Mouse (Mus musculus): ENCODE data around the gene Prss46.
A peak's percentile ranks its signal among the peaks of the same experiment; 100 is the strongest.

The Prss46 gene

DNA sequence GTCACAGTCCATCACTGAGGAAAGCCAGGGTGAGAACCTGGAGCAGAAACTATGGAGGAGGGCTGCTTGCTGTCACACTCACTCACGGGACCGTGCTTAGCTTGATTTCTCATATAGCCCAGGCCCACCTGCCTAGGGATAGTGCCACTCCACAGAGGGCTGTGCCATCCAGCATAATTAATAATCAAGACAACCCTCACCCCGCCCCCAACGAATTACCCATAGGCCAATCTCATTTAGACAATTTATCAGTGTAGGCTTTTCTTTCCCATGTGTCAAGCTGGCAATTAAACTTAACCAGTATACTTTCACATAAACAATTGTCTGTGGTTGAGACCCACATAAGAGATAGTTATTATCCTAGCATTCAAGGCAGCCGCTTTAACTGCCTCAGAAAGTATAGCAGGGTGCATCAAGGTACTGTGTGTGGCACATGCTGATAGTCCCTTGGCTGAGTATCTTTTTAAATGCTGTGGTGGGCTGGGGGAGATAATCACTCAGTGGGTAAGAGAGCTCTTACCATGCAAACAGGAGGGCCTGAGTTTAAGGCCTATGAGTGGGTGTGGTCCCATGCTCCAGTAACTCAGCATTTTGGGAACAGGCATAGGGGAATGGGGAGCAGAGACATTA lies 14.8 kb downstream of the Prss46 start:
- no peak for DNase-seq (ENCODE audit: low spot score)

DNA sequence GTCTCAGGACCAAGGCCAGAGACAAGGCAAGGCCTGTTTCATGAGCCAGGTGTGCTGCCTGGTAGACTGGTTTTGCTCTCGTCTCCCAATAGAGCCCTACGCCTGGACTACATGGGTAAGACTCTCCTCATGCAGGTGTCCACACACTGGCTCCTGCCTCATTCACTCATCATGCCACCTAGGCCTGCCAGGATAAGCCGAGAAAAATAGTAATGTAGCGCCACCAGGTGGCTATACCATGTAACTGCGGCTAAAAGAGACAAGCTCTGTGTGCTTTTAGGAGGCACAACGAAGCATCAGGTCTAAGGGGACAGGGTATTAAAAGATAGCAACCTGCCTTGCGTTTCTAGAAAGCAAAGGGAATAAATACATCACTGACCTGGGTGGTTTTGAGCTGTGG lies 26.7 kb downstream of the Prss46 start:
- DNase-seq (ENCODE audit: low spot score), result no peak

DNA sequence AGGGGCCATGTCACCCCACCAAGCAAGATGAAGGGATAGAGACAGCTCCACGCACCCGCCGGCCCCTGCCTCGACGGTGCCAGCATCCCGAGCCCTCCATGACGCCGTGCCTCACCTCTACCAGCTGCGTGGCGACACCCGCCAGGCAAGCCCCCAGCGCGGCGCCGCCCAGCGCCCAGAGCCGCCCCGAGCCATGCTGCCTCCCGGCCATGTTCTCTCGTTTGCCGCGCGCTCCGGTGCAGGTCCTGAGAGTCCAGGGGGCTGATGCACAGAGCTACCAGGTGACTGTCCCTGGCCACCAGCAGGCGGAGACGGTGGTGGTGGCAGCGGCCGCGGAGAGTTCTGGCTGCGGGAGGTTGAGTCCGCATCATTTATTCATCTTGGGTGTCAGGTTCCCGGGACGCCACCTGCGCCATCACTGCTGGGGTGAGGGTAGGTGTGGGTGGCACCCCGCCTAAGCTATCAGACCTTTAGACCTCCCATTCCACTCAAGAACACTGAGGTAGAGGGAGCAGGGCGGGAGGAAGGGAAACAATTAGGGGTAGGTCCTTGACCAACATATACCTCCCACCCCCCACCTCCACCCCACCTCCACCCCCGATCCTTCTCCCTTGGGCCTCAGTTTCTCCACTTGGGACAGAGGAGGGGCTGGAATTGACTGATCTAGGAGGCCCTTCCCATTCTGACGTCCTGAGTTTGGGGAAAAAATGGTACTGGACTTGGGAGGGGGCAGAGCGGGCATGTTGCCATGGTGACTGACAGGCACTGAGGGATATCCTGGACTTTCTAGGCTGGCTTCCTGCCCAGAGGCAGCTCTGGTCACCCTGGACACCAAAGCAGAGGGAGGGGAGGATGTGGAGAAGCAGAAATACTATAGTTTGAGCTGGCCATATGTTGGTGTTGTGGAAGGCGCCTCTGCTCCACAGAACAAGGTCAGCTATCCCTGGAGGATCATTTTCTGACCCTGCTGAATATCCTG lies 29.7 kb downstream of the Prss46 start:
- no peak for DNase-seq (ENCODE audit: low spot score)

DNA sequence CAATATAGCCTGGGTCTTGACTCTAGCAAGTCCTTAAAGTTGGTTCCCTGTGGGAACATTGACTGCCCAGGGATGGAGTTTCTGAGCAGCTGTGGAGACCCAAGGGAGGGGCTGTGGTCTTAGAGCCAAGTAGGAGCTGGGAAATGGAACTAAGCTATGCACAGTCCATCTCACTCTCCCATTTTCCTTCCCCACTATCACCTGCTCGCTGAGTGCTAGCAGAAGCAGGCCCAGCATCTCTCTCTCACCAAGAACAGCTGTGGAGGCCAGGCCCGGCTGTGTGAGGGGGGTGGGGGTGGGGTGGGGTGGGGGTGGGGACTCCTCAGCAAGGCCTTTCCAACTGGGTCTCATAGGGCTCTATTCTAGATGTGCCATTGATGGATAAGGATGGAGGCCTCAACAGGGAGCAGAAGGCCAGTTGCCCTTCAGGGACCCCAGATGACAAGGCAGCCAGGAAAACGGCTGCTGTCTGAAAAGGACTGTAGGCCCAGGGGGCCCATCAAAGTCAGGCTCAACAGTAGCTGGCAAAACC lies 30.4 kb downstream of the Prss46 start:
- DNase-seq (ENCODE audit: low spot score), result no peak

DNA sequence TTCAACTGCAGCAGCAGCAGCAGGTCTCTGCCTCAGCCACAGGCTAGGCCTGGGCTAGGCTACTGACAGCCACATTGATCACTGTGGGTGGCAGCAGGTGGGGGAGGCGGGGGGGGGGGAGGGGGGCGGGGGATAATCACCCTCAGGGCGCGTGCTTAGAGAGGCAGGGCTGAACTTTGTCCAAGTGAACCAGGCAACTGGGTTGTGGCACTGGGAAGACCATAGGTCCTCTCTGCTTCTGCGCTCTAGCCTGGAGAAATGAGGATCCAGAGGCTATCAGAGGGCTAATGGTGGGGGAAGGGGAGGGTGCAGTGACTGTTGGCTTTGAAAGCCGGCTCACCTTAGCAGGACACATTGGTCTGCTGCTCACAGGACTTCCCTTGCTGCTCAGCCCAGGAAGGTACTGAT lies 31.0 kb downstream of the Prss46 start:
- DNase-seq (ENCODE audit: low spot score), result no peak

DNA sequence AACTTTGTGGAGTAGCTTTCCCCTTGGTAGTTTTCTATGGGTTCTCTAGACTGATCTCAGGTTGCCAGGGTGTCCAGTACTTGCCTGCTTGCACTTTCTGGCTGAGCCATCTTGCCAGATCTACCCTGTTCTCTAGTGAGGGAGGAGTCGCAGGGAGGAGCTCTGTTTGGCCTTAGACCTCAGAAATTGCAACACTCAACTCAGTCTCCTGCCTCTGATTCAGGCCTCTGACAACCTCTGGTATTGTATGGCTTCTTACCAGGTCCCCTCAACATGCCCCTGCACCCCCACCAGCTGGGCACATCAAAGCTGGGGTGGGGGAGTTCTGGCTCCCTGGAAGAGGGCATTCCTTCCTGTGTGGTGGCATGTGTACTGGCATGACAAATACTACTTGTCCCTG lies 33.0 kb downstream of the Prss46 start:
- DNase-seq (ENCODE audit: low spot score), result no peak

DNA sequence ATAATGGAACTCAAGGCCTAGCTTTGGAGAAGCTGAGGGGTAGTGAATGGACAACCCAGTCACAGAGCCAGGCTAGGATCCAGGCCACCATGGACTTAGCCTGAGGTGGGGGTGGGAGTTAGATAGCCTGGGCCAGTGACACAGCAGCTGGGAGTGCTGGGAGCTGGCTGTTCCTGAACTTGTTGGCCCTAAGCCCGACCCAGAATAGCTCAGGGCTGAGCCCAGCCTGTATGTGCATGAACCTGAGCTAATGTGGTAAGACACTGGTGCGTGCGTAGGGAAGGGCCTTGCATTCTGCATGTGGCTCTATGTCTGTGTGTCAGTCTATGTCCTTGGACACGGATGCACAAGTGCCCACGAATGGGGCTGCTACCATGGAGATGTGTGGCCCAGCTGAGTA lies 33.6 kb downstream of the Prss46 start:
- DNase-seq (ENCODE audit: low spot score), result peak; percentile 58

DNA sequence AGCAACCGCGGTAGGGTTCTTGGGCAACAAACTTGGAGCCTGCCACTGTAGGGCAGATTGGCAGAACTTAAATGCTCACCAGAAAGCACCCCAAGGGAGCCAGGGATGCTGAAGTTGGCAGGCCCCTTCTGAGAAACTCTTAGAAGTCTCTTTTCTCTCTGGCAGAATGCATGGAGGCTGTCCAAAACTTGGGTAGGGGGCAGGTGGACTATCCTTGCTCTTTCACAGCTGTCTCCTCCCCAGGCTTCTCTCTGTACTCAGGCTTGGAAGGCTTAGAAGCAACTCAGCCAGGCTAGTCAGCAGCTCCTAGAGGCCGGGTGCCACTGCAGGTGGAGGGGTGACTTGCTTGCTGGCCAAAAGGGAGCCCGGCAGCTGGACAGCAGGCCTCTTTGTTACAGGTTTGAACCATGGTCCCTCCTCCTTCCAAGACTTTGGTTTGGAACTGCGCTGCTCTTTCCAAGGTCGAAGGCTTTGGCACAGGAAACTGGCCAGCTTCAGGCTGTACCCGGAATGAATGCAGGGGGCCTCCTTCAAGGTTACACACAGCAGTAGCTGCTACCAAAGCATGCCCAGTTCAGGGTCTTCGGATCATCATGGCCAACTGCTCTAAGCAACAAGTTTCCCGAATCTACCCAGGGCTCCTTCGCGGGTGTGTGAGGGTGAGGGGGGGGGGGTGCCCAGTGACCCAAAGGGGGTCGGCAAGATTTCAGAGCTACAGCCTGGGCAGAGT lies 35.0 kb downstream of the Prss46 start, which contains the start of gene Als2cl:
TSS of gene Als2cl (plus strand) at position 680 of the 730 bp plus-strand sequence.
- peak; percentile 74 for DNase-seq (ENCODE audit: low spot score)

DNA sequence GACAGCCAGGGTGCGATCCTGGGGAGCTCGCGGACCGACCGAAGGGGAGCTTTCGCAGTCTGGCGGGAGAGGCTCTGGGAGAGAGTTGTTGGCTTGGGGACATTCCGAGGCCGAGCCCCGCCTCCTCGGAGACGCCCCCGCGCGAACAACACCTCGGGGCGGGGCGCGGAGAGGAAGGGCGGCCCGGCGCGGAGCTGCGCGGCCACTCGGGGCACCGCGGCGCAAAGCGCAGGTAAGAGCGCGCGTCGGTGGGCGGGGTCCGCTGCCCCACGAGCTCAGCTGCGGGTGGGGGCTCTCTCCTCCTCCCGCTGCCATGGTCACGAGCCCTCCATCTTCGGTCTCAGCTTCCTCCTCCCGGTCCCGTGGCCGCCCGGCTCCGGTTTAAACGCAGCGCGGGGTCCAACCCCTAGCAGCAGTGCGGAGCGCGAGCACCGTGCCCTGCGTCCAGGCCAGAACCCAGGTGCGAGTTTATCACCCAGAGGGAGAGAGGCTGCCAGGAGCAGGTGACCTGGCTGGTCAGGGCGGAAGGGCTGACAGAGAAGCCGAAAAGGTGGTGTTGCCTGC lies 35.8 kb downstream of the Prss46 start, which contains the start of gene Tmie:
TSS of gene Tmie (minus strand) at position 116 of the 564 bp plus-strand sequence.
- peak; percentile 77 for DNase-seq (ENCODE audit: low spot score)

DNA sequence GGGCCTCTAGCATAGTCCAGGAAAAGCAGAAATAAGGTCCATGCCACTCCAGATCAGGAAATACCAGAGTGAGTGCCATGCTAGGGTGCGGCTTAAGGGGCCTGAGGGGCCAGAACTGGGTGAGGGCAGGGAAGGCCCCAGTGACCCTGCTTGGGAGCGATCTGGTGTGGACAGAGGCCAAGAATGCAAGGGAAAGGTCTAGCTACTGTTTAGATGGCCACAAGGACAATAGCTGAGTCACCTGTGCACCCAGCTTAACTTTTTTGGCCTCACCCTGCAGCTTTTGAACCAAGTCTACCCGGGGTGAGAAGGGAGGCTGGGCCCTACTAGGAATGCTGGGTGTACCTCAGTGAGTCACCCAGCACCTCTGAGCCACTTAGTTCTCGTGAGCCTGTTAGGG lies 36.5 kb downstream of the Prss46 start:
- DNase-seq (ENCODE audit: low spot score), result no peak

DNA sequence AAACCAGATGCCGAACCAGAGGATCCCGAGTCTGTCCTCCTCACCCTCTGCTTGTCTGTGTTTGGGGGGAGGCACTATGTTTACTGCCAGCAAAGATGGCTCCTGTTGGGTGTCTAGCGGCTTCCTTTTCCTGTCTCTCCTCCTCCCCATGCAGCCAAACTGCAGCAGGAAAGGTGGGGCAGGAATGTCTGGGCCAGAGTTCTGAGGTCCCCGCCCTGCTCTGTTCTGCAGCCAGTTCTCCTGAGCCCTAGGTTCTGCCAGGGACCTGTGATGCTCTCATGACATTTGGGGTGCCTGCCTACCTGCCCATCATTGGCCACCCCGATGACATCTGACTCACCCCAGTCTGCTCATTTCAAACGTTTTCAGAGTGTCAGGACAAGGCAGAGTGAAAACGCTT lies 37.6 kb downstream of the Prss46 start:
- no peak for DNase-seq (ENCODE audit: low spot score)

DNA sequence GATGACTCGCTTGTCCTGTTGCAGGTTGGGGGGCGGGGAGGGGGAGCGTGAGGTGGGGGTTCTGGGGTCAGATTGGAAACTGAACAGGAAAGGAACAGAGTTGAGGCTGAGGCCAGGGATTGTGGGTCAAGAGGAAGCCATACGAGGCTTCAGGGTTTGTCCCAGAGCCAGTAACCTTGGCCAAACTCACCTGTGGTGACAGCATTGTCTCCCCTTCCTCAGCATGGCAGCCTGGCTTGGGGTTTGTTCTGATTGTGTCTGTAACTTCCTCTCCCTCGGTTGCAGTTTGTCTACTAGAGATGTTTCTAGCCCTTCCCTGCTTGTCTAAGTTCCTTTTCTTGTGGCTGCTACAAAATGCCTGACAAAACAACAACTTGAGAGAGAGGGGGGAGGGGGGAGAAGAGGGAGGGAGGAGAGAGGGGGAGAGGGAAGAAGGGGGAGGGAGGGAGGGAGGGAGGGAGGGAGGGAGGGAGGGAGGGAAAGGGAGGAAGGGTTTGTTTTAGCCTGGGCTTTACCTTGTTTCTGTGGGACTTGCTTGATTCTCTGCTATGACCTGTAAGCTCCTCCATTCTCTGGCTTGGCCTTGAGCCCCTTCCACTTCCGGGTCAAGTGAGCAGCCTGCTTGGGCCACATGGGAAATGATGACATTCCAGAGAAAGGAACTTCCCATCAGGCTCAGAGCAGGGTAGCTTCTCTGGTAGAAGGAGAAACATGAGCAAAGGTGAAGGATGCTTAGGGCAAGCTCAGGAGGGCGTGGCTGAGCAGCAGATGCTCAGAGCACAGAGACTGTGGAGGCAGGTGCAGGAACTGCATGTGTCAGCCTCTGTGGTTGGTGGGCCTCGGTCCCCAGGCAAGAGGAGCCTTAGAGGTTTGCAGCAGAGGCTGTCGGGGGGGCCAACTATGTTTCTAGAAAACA lies 43.3 kb downstream of the Prss46 start:
- no peak for DNase-seq (ENCODE audit: low spot score)

DNA sequence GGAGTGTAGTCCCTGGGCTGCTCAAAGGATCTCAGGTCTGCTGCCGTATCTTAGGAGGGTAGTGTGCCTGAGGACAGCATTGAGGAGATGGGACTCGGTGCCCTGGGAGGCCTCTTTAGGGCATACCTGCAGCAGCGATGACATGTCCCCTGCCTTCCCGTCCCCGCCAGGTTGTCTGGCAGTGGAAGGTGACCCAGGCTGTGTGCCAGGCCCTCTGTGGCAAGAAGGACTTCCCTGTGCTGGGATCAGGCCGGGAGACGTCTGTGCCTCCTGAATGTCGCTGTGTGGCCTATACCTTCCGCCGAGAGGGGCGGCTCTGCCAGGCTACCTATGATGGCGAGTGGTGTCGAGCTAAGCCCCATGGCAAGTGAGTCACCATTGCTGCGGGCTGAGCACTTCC lies 44.6 kb downstream of the Prss46 start:
- no peak for DNase-seq (ENCODE audit: low spot score)

DNA sequence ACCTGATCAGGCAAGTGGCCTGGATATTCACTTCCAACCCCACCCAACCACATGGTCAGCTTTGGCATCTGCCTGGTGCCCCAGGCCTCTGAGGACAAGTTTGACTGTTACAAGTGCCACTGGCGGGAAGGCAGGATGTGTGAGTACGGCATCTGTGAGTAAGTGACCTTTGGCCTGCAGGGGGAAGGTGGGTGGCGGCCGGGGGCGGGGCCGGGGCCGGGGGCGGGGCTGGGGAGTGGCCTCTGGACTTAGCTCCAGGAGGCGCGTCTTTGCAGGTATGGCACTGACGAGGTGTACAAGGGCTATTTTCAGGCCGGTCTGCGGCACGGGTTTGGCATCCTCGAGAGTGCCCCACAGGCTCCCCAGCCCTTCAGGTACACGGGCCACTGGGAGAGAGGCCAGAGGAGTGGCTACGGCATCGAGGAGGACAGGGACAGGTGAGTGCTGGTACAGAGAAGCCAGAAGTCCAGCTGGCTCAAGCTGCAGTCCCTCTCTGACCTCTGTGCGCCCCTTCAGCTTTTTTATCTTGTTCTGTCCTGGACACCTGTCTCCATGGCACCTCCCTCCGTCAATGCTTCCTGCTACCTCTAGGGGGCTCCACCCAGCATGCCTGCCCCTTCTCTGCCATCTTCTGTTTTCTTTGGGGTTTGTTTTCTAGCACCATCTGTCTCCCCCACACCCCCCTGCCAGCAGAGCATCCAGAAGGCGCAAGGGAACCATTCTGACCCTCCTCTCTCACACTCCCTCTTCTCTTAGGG lies 45.9 kb downstream of the Prss46 start:
- DNase-seq (ENCODE audit: low spot score), result no peak

DNA sequence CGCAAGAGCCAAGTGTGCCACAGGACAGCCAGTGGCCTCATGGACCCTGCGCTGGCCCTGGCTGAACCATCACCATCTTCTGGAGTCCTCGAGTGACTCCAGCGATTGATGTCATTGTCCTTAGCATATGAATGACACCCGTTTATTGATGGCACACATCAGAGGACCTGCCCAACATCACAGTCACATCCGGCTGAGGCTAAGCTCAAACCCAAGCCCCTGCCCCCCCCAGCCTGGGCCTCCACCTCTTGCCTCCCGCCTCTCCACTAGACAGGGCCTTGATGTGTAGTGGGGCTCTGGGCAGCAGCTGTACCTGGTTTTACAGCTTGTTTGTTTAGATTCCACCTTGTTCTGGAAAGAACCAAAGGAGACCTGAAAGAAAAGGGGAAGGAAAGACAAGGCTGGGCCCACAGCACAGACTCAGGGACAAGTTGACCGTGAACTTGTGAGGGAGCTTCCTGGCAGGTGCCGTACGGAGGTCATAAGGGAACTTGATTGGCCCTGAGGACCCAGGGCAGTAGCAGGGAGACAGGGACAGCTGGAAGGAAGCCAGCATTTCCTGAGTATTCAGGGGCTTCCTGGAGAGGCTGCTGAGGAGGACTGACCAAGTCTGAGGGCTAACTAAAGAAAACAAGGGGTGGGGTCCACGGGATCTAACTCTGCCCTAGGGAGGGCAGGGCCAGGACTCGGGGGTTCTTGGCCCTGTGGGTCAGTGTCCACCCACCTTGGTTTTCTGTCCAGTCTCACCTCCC lies 46.9 kb downstream of the Prss46 start:
- DNase-seq (ENCODE audit: low spot score), result no peak

DNA sequence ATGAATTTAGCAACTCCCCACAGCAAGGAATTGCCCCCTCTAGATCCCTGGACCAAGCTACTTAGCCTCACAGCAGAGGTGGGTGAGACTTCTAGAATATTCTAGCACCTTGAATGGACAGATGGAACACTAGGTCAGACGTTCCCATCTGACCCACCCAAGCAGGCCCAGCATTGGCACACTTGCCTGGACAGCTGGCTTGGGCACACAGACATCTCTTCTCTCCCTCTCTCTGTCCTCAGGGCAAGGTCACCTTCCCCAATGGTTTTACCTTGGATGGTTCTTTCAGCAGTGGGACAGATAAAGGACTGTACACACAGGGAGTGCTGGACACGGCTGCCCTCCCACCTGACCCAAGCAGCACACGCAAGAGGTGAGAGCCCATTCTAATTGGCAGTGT lies 48.2 kb downstream of the Prss46 start:
- DNase-seq (ENCODE audit: low spot score), result no peak

DNA sequence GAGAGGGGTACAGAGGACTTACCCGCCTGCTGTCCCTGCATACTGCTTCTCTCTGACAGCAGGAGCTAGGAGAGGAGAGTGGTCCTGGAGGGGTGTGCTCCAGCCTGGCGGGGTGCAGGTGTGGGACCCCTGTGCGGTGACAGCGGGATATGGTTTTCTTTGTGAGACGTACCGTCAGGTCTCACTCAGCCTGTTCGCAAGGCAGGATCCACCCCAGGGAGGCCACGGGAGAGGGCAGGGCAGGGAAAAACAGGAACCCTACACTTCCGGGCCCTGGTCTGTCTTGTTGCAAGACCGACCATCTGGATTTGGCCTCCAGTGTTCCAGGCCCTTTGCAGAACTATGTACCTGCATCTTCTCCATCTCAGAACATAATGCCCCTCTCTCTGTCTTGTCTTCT lies 49.1 kb downstream of the Prss46 start:
- DNase-seq (ENCODE audit: low spot score), result no peak

DNA sequence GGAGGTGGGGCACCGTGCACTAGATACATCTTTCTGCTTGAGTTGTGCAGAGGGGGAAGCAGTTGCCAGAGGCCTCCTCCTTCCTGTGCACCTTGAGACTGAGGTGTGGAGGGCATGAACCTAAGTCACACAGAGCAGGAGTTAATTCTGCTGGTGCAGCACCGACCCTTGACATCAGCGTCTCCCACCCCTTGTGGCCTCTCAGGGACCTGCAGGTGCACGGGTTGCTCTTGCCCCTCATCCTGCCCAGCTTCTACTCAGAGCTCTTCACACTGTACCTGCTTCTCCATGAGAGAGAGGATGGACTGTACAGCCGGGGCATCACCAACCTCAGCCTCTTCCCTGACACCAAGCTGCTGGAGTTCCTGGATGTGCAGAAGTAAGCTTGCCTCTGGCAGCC lies 51.2 kb downstream of the Prss46 start:
- no peak for DNase-seq (ENCODE audit: low spot score)

DNA sequence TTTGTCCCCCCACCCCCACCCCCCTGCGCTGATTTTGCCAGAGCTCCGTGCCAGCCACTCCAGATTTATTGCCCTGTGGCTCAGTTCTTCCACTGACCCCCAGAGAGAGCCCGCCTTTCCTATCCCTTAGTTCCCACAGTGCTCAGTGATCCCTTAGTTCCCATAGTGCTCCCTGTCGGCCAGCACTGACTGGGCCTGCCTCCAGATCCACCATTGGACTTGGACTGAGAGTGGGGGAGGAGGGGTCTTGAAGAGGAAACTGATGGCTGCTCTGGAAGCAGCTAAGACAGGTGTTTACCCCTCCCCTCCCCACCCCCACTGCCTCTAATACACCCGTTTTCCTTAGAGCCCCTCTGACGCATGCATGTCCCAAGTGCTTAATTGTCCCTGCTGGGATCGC lies 51.7 kb downstream of the Prss46 start:
- no peak for DNase-seq (ENCODE audit: low spot score)

All from ovary, adult 18-20 months (tissue).